Mouse (Mus musculus) mouse embryonic stem cell (cell line): ENCODE results near the gene Ikzf4.

Experiments
- in situ Hi-C, 2 experiments: fragments of 300-500 bp; cut with MboI; formaldehyde crosslinking; loops; 1 replicate in 1 of 2; 3 replicates in 1 of 2; pipeline ENCODE4 v1.14.3; 2019 to 2020; ENCODE audit warnings: low sequenced_read_pairs in 2 of 2, low pct_unique_long_range_greater_than_20kb in 1 of 2, mixed read lengths in 1 of 2; ENCODE audit not compliant: unreplicated experiment in 1 of 2

Ikzf4 gene

DNA sequence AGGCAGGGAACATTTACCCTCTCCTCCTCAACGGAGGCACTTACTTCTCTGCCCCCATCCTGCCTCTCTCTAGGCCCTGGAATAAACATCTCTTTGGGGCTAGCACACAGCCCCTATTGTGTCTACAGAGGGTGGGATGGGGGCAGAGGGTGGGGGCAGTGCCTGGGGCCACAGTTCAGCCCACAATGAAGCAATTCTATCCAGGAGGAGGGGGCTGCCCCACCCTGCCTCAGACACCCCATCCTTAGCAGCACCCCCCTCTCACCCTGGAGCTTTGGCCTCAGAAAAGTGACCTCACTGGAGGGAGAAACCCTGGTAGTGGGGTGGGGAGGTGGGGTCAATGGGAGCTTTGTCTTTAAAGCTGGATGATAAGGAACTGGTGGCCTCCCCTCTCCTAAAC is 59.2 kb downstream of the Ikzf4 start:
- in situ Hi-C loops: no loop called here

GRCm38 (mm10) chr10:128584386-128584785 is 61.4 kb downstream of the Ikzf4 start:
- in situ Hi-C loops: no loop called here

DNA sequence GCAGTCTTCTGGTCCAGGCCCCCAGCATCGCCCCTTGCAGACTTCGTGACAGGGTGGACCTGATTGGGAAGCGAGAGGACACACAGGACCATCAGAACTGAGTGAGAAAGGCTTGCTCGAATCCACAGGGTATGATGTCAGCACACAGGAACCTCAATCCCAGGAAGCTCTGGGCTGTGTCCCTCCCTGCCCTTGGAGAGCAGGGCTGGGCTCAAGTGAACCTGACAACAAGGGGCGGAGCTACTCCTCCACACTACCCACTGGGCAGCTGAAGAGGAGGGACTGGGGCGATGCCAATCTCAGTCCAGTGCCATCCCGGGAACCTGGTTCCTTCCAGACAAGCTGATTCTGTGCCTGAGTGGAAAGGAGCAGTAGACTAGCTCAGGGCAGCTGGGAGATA is 62.1 kb downstream of the Ikzf4 start:
- in situ Hi-C loops: no loop called here
